ENCODE assay signal across 24 mouse cellular contexts in genomic region chr6:85222551-85222950, GRCm38 (mm10). TPM values are rescaled to one million over a fixed set of nuclear protein-coding genes. Genes with fewer than 3 reads are reported as not detected.
DNase-seq lines count a peak whose midpoint lies in the region; ATAC-seq and TF ChIP-seq lines count a peak whose summit lies in the region.
"Had no signal": no experiment of that assay in that cellular context is flagged by ENCODE, and none has a peak within 500 bp of the region (broad histone marks: within the 10 kb centered on the region; RNA-seq: fewer than 3 reads in every experiment).

No protein-coding gene starts in this region.

- H3K9me3 ChIP-seq in liver, embryonic 11.5 days (ENCODE audit: control insufficient read depth, low read length), result no peaks in the 10 kb centered on the region
- H3K9me3 ChIP-seq: embryonic facial prominence, embryonic 10.5 days; forebrain, embryonic 15.5 days; heart, embryonic 15.5 days; hindbrain, embryonic 15.5 days had no signal

- no peak overlapping the region for H3K4me3 ChIP-seq in left cerebral cortex, adult 2 months
- no peak overlapping the region for H3K4me3 ChIP-seq in heart, adult 2 months
- no peak overlapping the region for H3K4me3 ChIP-seq in liver, embryonic 11.5 days (ENCODE audit: low read depth, low read length)
- H3K4me3 ChIP-seq: embryonic facial prominence, embryonic 10.5 days; forebrain, embryonic 15.5 days; heart, embryonic 15.5 days; hindbrain, embryonic 15.5 days had no signal

- no peaks in the 10 kb centered on the region for H3K27me3 ChIP-seq in heart, adult 2 months (ENCODE audit: control insufficient read depth, insufficient read depth, low read length)
- no peaks in the 10 kb centered on the region for H3K27me3 ChIP-seq in liver, embryonic 11.5 days (replicated peaks; ENCODE audit: control insufficient read depth, insufficient read depth, low read length)
- H3K27me3 ChIP-seq: forebrain, embryonic 15.5 days; heart, embryonic 15.5 days had no signal

- peak; percentile 35 for DNase-seq in cerebellum, adult 11 months
- DNase-seq in cerebellum, postnatal 4 days (ENCODE audit: low spot score in 2 of 2), result no peak
- no peak for DNase-seq in left cerebral cortex, adult 2 months (ENCODE audit: extremely low spot score in 1 of 2, low spot score in 2 of 2)
- no peak for DNase-seq in left cerebral cortex, postnatal 25 days (ENCODE audit: low spot score in 2 of 2)
- DNase-seq in cerebellum, postnatal 10 days, result peak; percentile 79 to 89
- no peak for DNase-seq in heart, adult 2 months
- DNase-seq in liver, embryonic 11.5 days (ENCODE audit: low spot score), result no peak
- DNase-seq: adrenal gland, postnatal 10 days; B cell, adult 2 months; gastrocnemius, postnatal 10 days; heart, adult 18-20 months; kidney, adult 8-10 months had no signal

- H3K9ac ChIP-seq in heart, adult 2 months (ENCODE audit: low read depth, low read length), result no peak overlapping the region
- H3K9ac ChIP-seq in liver, embryonic 11.5 days (ENCODE audit: low read depth, low read length), result no peak overlapping the region
- H3K9ac ChIP-seq: forebrain, embryonic 15.5 days; heart, embryonic 15.5 days; hindbrain, embryonic 15.5 days had no signal

- 0 out of 2 replicates have a peak overlapping the region, but pooled peaks have one; percentile 32 for H3K27ac ChIP-seq in left cerebral cortex, adult 2 months
- no peak overlapping the region for H3K27ac ChIP-seq in heart, adult 2 months
- H3K27ac ChIP-seq in liver, embryonic 11.5 days (ENCODE audit: low read depth, low read length), result no peak overlapping the region
- H3K27ac ChIP-seq: forebrain, embryonic 15.5 days; heart, embryonic 15.5 days; hindbrain, embryonic 15.5 days had no signal

- no peak for ATAC-seq in monocyte, adult 5-6 weeks (replicated peaks; ENCODE audit: insufficient number of reproducible peaks, low FRiP score, low TSS enrichment, poor library complexity, severe bottlenecking)
- no peak for ATAC-seq in liver, embryonic 11.5 days (replicated peaks; ENCODE audit: low FRiP score)
- ATAC-seq: forebrain, embryonic 15.5 days; inflammation-experienced regulatory T-cells, adult 6 months; intestine, postnatal 0 days had no signal

- TF ChIP-seq POLR2A in heart, adult 2 months (IDR thresholded peaks at IDR 0.05; ENCODE audit: insufficient read depth, low read depth, low read length), result no peak

- no peaks in the 10 kb centered on the region for H3K4me1 ChIP-seq in heart, adult 2 months (ENCODE audit: control insufficient read depth, insufficient read depth, low read length)
- peaks cover 5% of the 10 kb centered on the region for H3K4me1 ChIP-seq in liver, embryonic 11.5 days (replicated peaks; ENCODE audit: control insufficient read depth, insufficient read depth, low read length)
- H3K4me1 ChIP-seq: heart, embryonic 15.5 days had no signal

- intact Hi-C loops in left cerebral cortex, adult 2 months (cut with DNase I), result no loop called here
- intact Hi-C loops in left cerebral cortex, postnatal 25 days (cut with DNase I), result no loop called here
- intact Hi-C loops in heart, adult 2 months (cut with DNase I), result no loop called here

- no peak overlapping the region for H3K4me2 ChIP-seq in liver, embryonic 11.5 days
- H3K4me2 ChIP-seq: forebrain, embryonic 15.5 days; heart, embryonic 11.5 days; heart, embryonic 15.5 days; hindbrain, embryonic 15.5 days had no signal

- no peaks in the 10 kb centered on the region for H3K36me3 ChIP-seq in heart, adult 2 months (ENCODE audit: control insufficient read depth, insufficient read depth, low read length)
- H3K36me3 ChIP-seq in liver, embryonic 11.5 days (ENCODE audit: control insufficient read depth, insufficient read depth, low read length), result no peaks in the 10 kb centered on the region
- H3K36me3 ChIP-seq: embryonic facial prominence, embryonic 10.5 days; forebrain, embryonic 15.5 days; heart, embryonic 15.5 days; hindbrain, embryonic 15.5 days had no signal

- H3K79me2 ChIP-seq in heart, adult 2 months (replicated peaks; ENCODE audit: control insufficient read depth, insufficient read depth, low read length), result no peaks in the 10 kb centered on the region

- no peak for TF ChIP-seq EP300 in heart, adult 2 months (IDR thresholded peaks at IDR 0.05; ENCODE audit: insufficient read depth, low read depth, low read length)

- no peak for TF ChIP-seq CTCF in left cerebral cortex, adult 2 months (IDR thresholded peaks at IDR 0.05)
- no peak for TF ChIP-seq CTCF in heart, adult 2 months (IDR thresholded peaks at IDR 0.05)

- WGBS in heart, adult 2 months, result 90% methylated on average over 10 of the region's 10 CpGs
- 82% methylated on average over 10 of the region's 10 CpGs for WGBS in liver, embryonic 11.5 days

RNA-seq across cellular contexts. Expression of gene Emx1, which starts 35.3 kb away (rescaled TPM):
- 10 to 100 TPM; 32.8 to 40.1 TPM for total RNA-seq in left cerebral cortex, adult 2 months (2021)
- 10 to 100 TPM; 33.6 to 33.7 TPM for total RNA-seq in left cerebral cortex, postnatal 25 days (2021)
- total RNA-seq in monocyte, adult 5-6 weeks (2017), result not detected in 3 replicates
- not detected for total RNA-seq in heart, adult 2 months (2021)
- not detected in 2 replicates for polyA plus RNA-seq in heart, adult 2 months (2012; rRNA removed)
- 0.38 and 0.49 TPM in 2 replicates for polyA plus RNA-seq in liver, embryonic 11.5 days (2014; fragmentation: Nextera tagmentation; extraction: Ambion mirVana)
- total RNA-seq: adrenal gland, postnatal 10 days; gastrocnemius, postnatal 10 days; gastrocnemius, postnatal 4 days; heart, adult 18-20 months; heart, postnatal 25 days; MEL had no signal
- polyA plus RNA-seq: heart, embryonic 11.5 days; heart, embryonic 15.5 days; hindbrain, embryonic 11.5 days; inflammation-experienced regulatory T-cells, adult 6 months; intestine, postnatal 0 days had no signal

Comparison
In these comparisons a context has a peak if more than half of its experiments do, and no peak if none do; other contexts are left out.
1. DNase-seq: peak in cerebellum, adult 11 months (single experiment) and cerebellum, postnatal 10 days (2 of 2); none in cerebellum, postnatal 4 days (0 of 2), left cerebral cortex, adult 2 months (0 of 2), left cerebral cortex, postnatal 25 days (0 of 2), heart, adult 2 months (0 of 2) and liver, embryonic 11.5 days (single experiment).
2. RNA of gene Emx1, which starts 35.3 kb away (total RNA-seq): 32.8 to 40.1 TPM in left cerebral cortex, adult 2 months and 33.6 to 33.7 TPM in left cerebral cortex, postnatal 25 days; not detected in monocyte, adult 5-6 weeks and not detected in heart, adult 2 months; every median in the first group is over 10 times any median in the second.